Mouse (Mus musculus): ENCODE measurements around the gene Aunip.

DNA sequence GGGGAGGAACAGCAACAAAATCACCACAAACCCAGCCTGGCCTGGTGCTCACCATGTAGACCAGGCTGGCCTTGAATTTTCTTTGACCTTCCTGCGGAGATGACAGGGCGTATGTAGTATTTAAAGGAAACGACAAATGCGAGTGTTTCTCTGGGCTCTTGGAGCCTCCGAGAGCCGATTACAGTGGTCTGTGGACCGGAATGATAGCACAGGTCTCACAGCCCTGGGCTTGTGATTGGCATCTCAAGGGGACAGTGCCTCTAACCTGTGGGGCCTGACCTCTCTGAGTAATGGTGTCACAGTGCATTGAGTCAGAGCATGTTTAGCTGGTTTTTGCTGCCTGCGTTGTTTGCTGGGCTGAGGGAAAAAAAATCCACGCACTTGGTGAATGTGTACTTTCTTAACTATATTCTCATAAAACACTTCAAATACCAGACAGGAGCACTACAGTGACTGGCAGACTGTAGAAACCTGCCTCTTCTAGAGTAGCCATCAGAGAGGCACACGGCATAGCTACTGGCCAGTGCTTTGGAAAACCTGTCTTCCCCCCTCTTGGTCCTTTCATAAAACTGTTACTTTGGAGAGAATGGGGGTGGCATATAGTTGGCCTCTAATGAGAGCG lies 3.6 kb downstream of the Aunip start:
- TF ChIP-seq EP300 (IDR thresholded peaks at IDR 0.05; ENCODE audit: low read depth) (no peak), CTCF (IDR thresholded peaks at IDR 0.05; ENCODE audit: low read depth) (no peak)
